Mouse (Mus musculus) cerebellum, adult 2 months (tissue): ENCODE data around the gene Ndufv1.

Experiments
- CTCF ChIP-seq: fragments of 200-500 bp; IDR thresholded peaks from 2 replicates; pipeline ENCODE4 v1.5.1; 2011; ENCODE audit warnings: low read depth, mild to moderate bottlenecking, control low read depth, low read length, moderate library complexity, borderline replicate concordance; ENCODE audit not compliant: insufficient read depth
- POLR2A ChIP-seq: fragments of 200-500 bp; IDR thresholded peaks from 2 replicates; pipeline ENCODE4 v1.6.1; 2011; ENCODE audit warnings: low read length, control low read depth, borderline replicate concordance; ENCODE audit not compliant: insufficient read depth

DNA sequence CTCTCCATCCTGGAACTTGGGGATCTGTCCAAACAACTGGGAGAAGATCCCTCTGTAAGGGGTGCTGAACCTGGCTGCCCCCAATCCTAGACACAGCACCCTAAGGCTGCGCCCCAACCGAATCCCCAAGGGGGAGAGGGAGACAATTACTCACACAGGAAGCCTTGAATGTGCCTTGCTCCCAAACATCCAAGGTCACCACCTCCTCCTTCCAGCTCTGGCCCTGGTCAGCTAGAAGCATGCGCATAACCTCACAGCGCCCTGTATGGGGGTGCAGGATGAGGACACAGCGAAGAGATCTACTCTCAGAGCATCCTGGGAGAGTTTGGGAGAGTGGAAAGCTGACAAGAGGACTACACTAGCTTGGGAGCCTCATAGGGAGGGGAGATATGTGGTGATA is 46.0 kb upstream of the Ndufv1 start:
- TF ChIP-seq POLR2A (no peak), CTCF (no peak)
